Mouse (Mus musculus) hindbrain, embryonic 16.5 days (tissue): Measurements from ENCODE around the gene Calml3. TPM values are rescaled to one million over a fixed set of nuclear protein-coding genes. Genes with fewer than 3 reads are reported as not detected.
"Not testable (repeated sequence)": the region's sequence is repeated elsewhere in the genome, so short reads cannot be mapped to it uniquely, and the experiment has no call there.

ENCODE experiments used
- ATAC-seq: fragments of 200-750 bp; cut with Nextera tagmentation; 2 replicates; pipeline ENCODE4 v1.8.0; 2017; ENCODE audit warnings: moderate TSS enrichment, moderate library complexity
- H3K27ac ChIP-seq: fragments of 300-500 bp; sonication (generic); 2 replicates; pipeline ENCODE4 v1.5.1; 2014; ENCODE audit warnings: low read depth, mild to moderate bottlenecking, control low read depth, low read length, moderate library complexity
- H3K27me3 ChIP-seq: fragments of 300-500 bp; sonication (generic); replicated peaks from 2 replicates; pipeline ENCODE4 v1.6.1; 2014; ENCODE audit warnings: low read length; ENCODE audit not compliant: control insufficient read depth, insufficient read depth
- H3K36me3 ChIP-seq: fragments of 300-500 bp; sonication (generic); 2 replicates; pipeline ENCODE4 v1.6.1; 2014; ENCODE audit warnings: mild to moderate bottlenecking, low read length, moderate library complexity, mixed read lengths; ENCODE audit not compliant: control insufficient read depth, insufficient read depth
- H3K4me1 ChIP-seq: fragments of 300-500 bp; sonication (generic); 2 replicates; pipeline ENCODE4 v1.6.1; 2014; ENCODE audit warnings: low read depth, low read length; ENCODE audit not compliant: control insufficient read depth, insufficient read depth
- H3K4me2 ChIP-seq: fragments of 300-500 bp; sonication (generic); 2 replicates; pipeline ENCODE4 v1.6.1; 2014; ENCODE audit warnings: mild to moderate bottlenecking, low read length, control low read depth, moderate library complexity
- H3K4me3 ChIP-seq: fragments of 300-500 bp; sonication (generic); 2 replicates; pipeline ENCODE4 v1.5.1; 2014; ENCODE audit warnings: mild to moderate bottlenecking, low read length, control low read depth, moderate library complexity
- H3K9ac ChIP-seq: fragments of 300-500 bp; sonication (generic); 2 replicates; pipeline ENCODE4 v1.6.1; 2014; ENCODE audit warnings: low read depth, mild to moderate bottlenecking, control low read depth, low read length, moderate library complexity
- H3K9me3 ChIP-seq: fragments of 300-500 bp; sonication (generic); 2 replicates; pipeline ENCODE4 v1.6.1; 2014; ENCODE audit warnings: mild to moderate bottlenecking, low read length, moderate library complexity; ENCODE audit not compliant: control insufficient read depth
- WGBS: fragments of 180-500 bp; shearing (Covaris S2); extraction: QIAGEN DNeasy Blood & Tissue Kit; methylation state at CpG from one replicate; pipeline ENCODE4 v1.1.7; 2014; 5-methylcytosine and 5-hydroxymethylcytosine counted together
- polyA plus RNA-seq: library from polyadenylated mRNA; unstranded; fragments of >200 nt; fragmentation: Nextera tagmentation; extraction: Ambion mirVana; gene quantifications from 2 replicates; pipeline ENCODE4 v1.2.1, GENCODE M21; 2015

The Calml3 gene
- not detected in 2 replicates for polyA plus RNA-seq

- H3K36me3 ChIP-seq = no peaks in the 10 kb centered on the region
- no peak within 1 kb of the TSS for H3K4me2 ChIP-seq
- no peaks in the 10 kb centered on the region for H3K9me3 ChIP-seq
- H3K27me3 ChIP-seq = no peaks in the 10 kb centered on the region
- no peak within 1 kb of the TSS for H3K27ac ChIP-seq
- ATAC-seq = no peak
- no peak within 1 kb of the TSS for H3K4me3 ChIP-seq
- no peaks in the 10 kb centered on the region for H3K4me1 ChIP-seq
- H3K9ac ChIP-seq = no peak within 1 kb of the TSS
- WGBS = 90% methylated on average over 13 of the region's 13 CpGs
Observed at GRCm38 (mm10) chr13:3804186-3804585, at the start of gene Calml3. Calml3 (minus strand) TSS chr13:3804316.

GRCm38 (mm10) chr13:3850330-3850729 is 46.2 kb upstream of the Calml3 start:
- Histone ChIP-seq H3K9ac (no peak overlapping the region), H3K27ac (no peak overlapping the region), H3K4me3 (no peak overlapping the region), H3K27me3 (no peaks in the 10 kb centered on the region), H3K36me3 (no peaks in the 10 kb centered on the region), H3K9me3 (no peaks in the 10 kb centered on the region), H3K4me2 (no peak overlapping the region), H3K4me1 (no peaks in the 10 kb centered on the region)
- no peak for ATAC-seq
- 70% methylated on average over 1 of the region's 1 CpGs for WGBS

- H3K9ac ChIP-seq, H3K27me3 ChIP-seq, H3K4me3 ChIP-seq, H3K4me2 ChIP-seq, ATAC-seq, H3K36me3 ChIP-seq, H3K4me1 ChIP-seq, H3K9me3 ChIP-seq, H3K27ac ChIP-seq: not testable (repeated sequence)
Observed at GRCm38 (mm10) chr13:3840662-3841061, 36.5 kb upstream of the Calml3 start.

GRCm38 (mm10) chr13:3837312-3837807 is 33.2 kb upstream of the Calml3 start, which contains the start of gene Calm4:
Calm4 (plus strand) TSS chr13:3837757.
- H3K36me3 ChIP-seq, H3K9me3 ChIP-seq, ATAC-seq, H3K4me1 ChIP-seq, H3K4me2 ChIP-seq, H3K4me3 ChIP-seq, H3K27ac ChIP-seq, H3K27me3 ChIP-seq, H3K9ac ChIP-seq: not testable (repeated sequence)

- H3K36me3 ChIP-seq, H3K4me2 ChIP-seq, H3K27ac ChIP-seq, H3K27me3 ChIP-seq, ATAC-seq, H3K4me1 ChIP-seq, H3K9me3 ChIP-seq, H3K4me3 ChIP-seq, H3K9ac ChIP-seq: not testable (repeated sequence)
Observed at GRCm38 (mm10) chr13:3833644-3834043, 29.5 kb upstream of the Calml3 start.

- 64% methylated on average over 2 of the region's 2 CpGs for WGBS
- no peaks in the 10 kb centered on the region for H3K4me1 ChIP-seq
- no peak overlapping the region for H3K27ac ChIP-seq
- ATAC-seq = no peak
- H3K4me2 ChIP-seq = no peak overlapping the region
- H3K27me3 ChIP-seq = no peaks in the 10 kb centered on the region
- H3K9ac ChIP-seq = no peak overlapping the region
- H3K36me3 ChIP-seq = no peaks in the 10 kb centered on the region
- no peak overlapping the region for H3K4me3 ChIP-seq
- H3K9me3 ChIP-seq = no peaks in the 10 kb centered on the region
Observed at GRCm38 (mm10) chr13:3832450-3832849, 28.3 kb upstream of the Calml3 start.

GRCm38 (mm10) chr13:3831994-3832393 is 27.9 kb upstream of the Calml3 start:
- no peaks in the 10 kb centered on the region for H3K4me1 ChIP-seq
- 72% methylated on average over 1 of the region's 1 CpGs for WGBS
- H3K9ac ChIP-seq = no peak overlapping the region
- no peak overlapping the region for H3K4me3 ChIP-seq
- no peak overlapping the region for H3K4me2 ChIP-seq
- H3K36me3 ChIP-seq = no peaks in the 10 kb centered on the region
- H3K27ac ChIP-seq = no peak overlapping the region
- no peak for ATAC-seq
- H3K27me3 ChIP-seq = no peaks in the 10 kb centered on the region
- no peaks in the 10 kb centered on the region for H3K9me3 ChIP-seq

- no peak overlapping the region for H3K9ac ChIP-seq
- H3K4me1 ChIP-seq = no peaks in the 10 kb centered on the region
- H3K9me3 ChIP-seq = no peaks in the 10 kb centered on the region
- WGBS = 85% methylated on average over 5 of the region's 5 CpGs
- no peaks in the 10 kb centered on the region for H3K36me3 ChIP-seq
- no peak overlapping the region for H3K27ac ChIP-seq
- H3K4me3 ChIP-seq = no peak overlapping the region
- ATAC-seq = no peak
- H3K4me2 ChIP-seq = no peak overlapping the region
- no peaks in the 10 kb centered on the region for H3K27me3 ChIP-seq
Observed at GRCm38 (mm10) chr13:3831546-3831945, 27.4 kb upstream of the Calml3 start.

GRCm38 (mm10) chr13:3825726-3826125 is 21.6 kb upstream of the Calml3 start:
- no peak overlapping the region for H3K27ac ChIP-seq
- H3K4me2 ChIP-seq = no peak overlapping the region
- no peak for ATAC-seq
- no peak overlapping the region for H3K4me3 ChIP-seq
- no peak overlapping the region for H3K9ac ChIP-seq
- H3K9me3 ChIP-seq = no peaks in the 10 kb centered on the region
- H3K27me3 ChIP-seq = no peaks in the 10 kb centered on the region
- no peaks in the 10 kb centered on the region for H3K4me1 ChIP-seq
- no peaks in the 10 kb centered on the region for H3K36me3 ChIP-seq

- Histone ChIP-seq H3K27me3 (no peaks in the 10 kb centered on the region), H3K27ac (no peak overlapping the region), H3K9me3 (no peaks in the 10 kb centered on the region), H3K9ac (no peak overlapping the region), H3K4me3 (no peak overlapping the region), H3K4me2 (no peak overlapping the region), H3K36me3 (no peaks in the 10 kb centered on the region), H3K4me1 (no peaks in the 10 kb centered on the region)
- ATAC-seq = no peak
- WGBS = 69% methylated on average over 4 of the region's 4 CpGs
Observed at GRCm38 (mm10) chr13:3822105-3822504, 18.0 kb upstream of the Calml3 start.
